Mouse (Mus musculus) limb, embryonic 14.5 days (tissue): Measurements from ENCODE around the gene Olfr156. TPM values are rescaled to one million over a fixed set of nuclear protein-coding genes. Genes with fewer than 3 reads are reported as not detected.

Experiments
- ATAC-seq: fragments of 200-750 bp; cut with Nextera tagmentation; 2 replicates; pipeline ENCODE4 v1.8.0; 2017; ENCODE audit warnings: low read depth, moderate number of reproducible peaks, moderate TSS enrichment; ENCODE audit not compliant: low FRiP score
- DNase-seq: peaks from one replicate; pipeline ENCODE4 v3.0.0-alpha.2; 2015; ENCODE audit warnings: low spot score
- H3K27ac ChIP-seq: fragments of 300-500 bp; sonication (generic); replicated peaks from 2 replicates; pipeline ENCODE4 v1.5.1; 2014; ENCODE audit warnings: low read depth, mild to moderate bottlenecking, low read length, moderate library complexity, mixed read lengths
- H3K27me3 ChIP-seq: fragments of 300-500 bp; sonication (generic); 2 replicates; pipeline ENCODE4 v1.6.1; 2014; ENCODE audit warnings: low read length, mixed read lengths; ENCODE audit not compliant: control insufficient read depth, insufficient read depth
- H3K36me3 ChIP-seq: fragments of 300-500 bp; sonication (generic); 2 replicates; pipeline ENCODE4 v1.6.1; 2014; ENCODE audit warnings: mild to moderate bottlenecking, low read length, moderate library complexity, mixed read lengths; ENCODE audit not compliant: control insufficient read depth, insufficient read depth
- H3K4me1 ChIP-seq: fragments of 300-500 bp; sonication (generic); 2 replicates; pipeline ENCODE4 v1.6.1; 2014; ENCODE audit warnings: antibody characterized with exemption, low read length, mixed read lengths; ENCODE audit not compliant: control insufficient read depth, insufficient read depth
- H3K4me2 ChIP-seq: fragments of 300-500 bp; sonication (generic); replicated peaks from 2 replicates; pipeline ENCODE4 v1.6.1; 2014; ENCODE audit warnings: low read depth, mild to moderate bottlenecking, low read length, moderate library complexity; ENCODE audit not compliant: severe bottlenecking
- H3K4me3 ChIP-seq: fragments of 300-500 bp; sonication (generic); replicated peaks from 2 replicates; pipeline ENCODE4 v1.5.1; 2014; ENCODE audit warnings: low read length
- H3K9ac ChIP-seq: fragments of 300-500 bp; sonication (generic); 2 replicates; pipeline ENCODE4 v1.6.1; 2014; ENCODE audit warnings: mild to moderate bottlenecking, low read depth, low read length, moderate library complexity; ENCODE audit not compliant: severe bottlenecking
- H3K9me3 ChIP-seq: fragments of 300-500 bp; sonication (generic); 2 replicates; pipeline ENCODE4 v1.6.1; 2016; ENCODE audit warnings: low read length; ENCODE audit not compliant: control insufficient read depth
- POLR2A ChIP-seq: fragments of 200-500 bp; IDR thresholded peaks from 2 replicates; pipeline ENCODE4 v1.8.0; 2012; ENCODE audit warnings: inconsistent platforms, mild to moderate bottlenecking, moderate library complexity, borderline replicate concordance; ENCODE audit not compliant: insufficient read depth, insufficient read length; ENCODE audit errors: extremely low read depth
- WGBS: fragments of 180-500 bp; shearing (Covaris S2); extraction: QIAGEN DNeasy Blood & Tissue Kit; methylation state at CpG from one replicate; pipeline ENCODE4 v1.1.7; 2014; 5-methylcytosine and 5-hydroxymethylcytosine counted together
- polyA plus RNA-seq, 2 experiments: library from polyadenylated mRNA; depleted of rRNA in 1 of 2; stranded (reverse) in 1 of 2; unstranded in 1 of 2; fragments of >200 nt; fragmentation: Nextera tagmentation in 1 of 2; extraction: Ambion mirVana in 1 of 2; gene quantifications; 2 replicates each; pipeline versions ENCODE4 v1.2.1 to v1.2.3; 2012 to 2014

Olfr156 gene
- polyA plus RNA-seq (2012; rRNA removed) = 0.20 and 0.34 TPM in 2 replicates
- not detected in 2 replicates for polyA plus RNA-seq (2014; fragmentation: Nextera tagmentation; extraction: Ambion mirVana)

- Histone ChIP-seq H3K4me1 (no peaks in the 10 kb centered on the region), H3K27me3 (no peaks in the 10 kb centered on the region), H3K9ac (no peak within 1 kb of the TSS), H3K36me3 (no peaks in the 10 kb centered on the region), H3K4me2 (no peak within 1 kb of the TSS), H3K4me3 (no peak within 1 kb of the TSS), H3K27ac (no peak within 1 kb of the TSS), H3K9me3 (no peaks in the 10 kb centered on the region)
- 8% methylated on average over 7 of the region's 7 CpGs for WGBS
- ATAC-seq (peak; percentile 76; the same call in 1 of the 2 replicates), DNase-seq (peak; percentile 54)
- TF ChIP-seq POLR2A = no peak
These were observed at the start of gene Olfr156 for GRCm38 (mm10) chr4:43823845-43824337. Gene Olfr156 (minus strand): TSS chr4:43823895.

GRCm38 (mm10) chr4:43869821-43870220 is 46.1 kb upstream of the Olfr156 start:
- Histone ChIP-seq H3K9ac (no peak overlapping the region), H3K4me3 (no peak overlapping the region), H3K36me3 (no peaks in the 10 kb centered on the region), H3K9me3 (no peaks in the 10 kb centered on the region; the same call in 1 of the 2 replicates), H3K4me1 (peaks cover 2% of the 10 kb centered on the region; the same call in 1 of the 2 replicates), H3K27ac (no peak overlapping the region), H3K27me3 (no peaks in the 10 kb centered on the region), H3K4me2 (no peak overlapping the region)
- TF ChIP-seq POLR2A = no peak
- 78% methylated on average over 10 of the region's 10 CpGs for WGBS
- DNase-seq (no peak), ATAC-seq (no peak)

GRCm38 (mm10) chr4:43863298-43863697 is 39.6 kb upstream of the Olfr156 start:
- no peak for TF ChIP-seq POLR2A
- Histone ChIP-seq H3K9ac (no peak overlapping the region), H3K27me3 (no peaks in the 10 kb centered on the region), H3K4me1 (no peaks in the 10 kb centered on the region), H3K4me2 (no peak overlapping the region), H3K4me3 (no peak overlapping the region), H3K36me3 (no peaks in the 10 kb centered on the region), H3K27ac (no peak overlapping the region), H3K9me3 (no peaks in the 10 kb centered on the region)
- DNase-seq = no peak
- ATAC-seq = no peak
- 68% methylated on average over 4 of the region's 4 CpGs for WGBS

- no peak overlapping the region for H3K4me3 ChIP-seq
- DNase-seq (peak; percentile 74), ATAC-seq (0 out of 2 replicates have a peak, but pooled peaks have one; percentile 34)
- H3K4me2 ChIP-seq = no peak overlapping the region
- 18% methylated on average over 14 of the region's 14 CpGs for WGBS
- no peak overlapping the region for H3K27ac ChIP-seq
- no peak overlapping the region for H3K9ac ChIP-seq
- no peaks in the 10 kb centered on the region for H3K9me3 ChIP-seq
- no peaks in the 10 kb centered on the region for H3K36me3 ChIP-seq
- H3K27me3 ChIP-seq = no peaks in the 10 kb centered on the region
- TF ChIP-seq POLR2A = no peak
- no peaks in the 10 kb centered on the region for H3K4me1 ChIP-seq
These were observed 37.2 kb upstream of the Olfr156 start for GRCm38 (mm10) chr4:43860744-43861519.

GRCm38 (mm10) chr4:43859886-43860285 is 36.2 kb upstream of the Olfr156 start:
- H3K9me3 ChIP-seq = no peaks in the 10 kb centered on the region
- WGBS = 83% methylated on average over 10 of the region's 10 CpGs
- no peaks in the 10 kb centered on the region for H3K27me3 ChIP-seq
- H3K4me3 ChIP-seq = no peak overlapping the region
- H3K9ac ChIP-seq = no peak overlapping the region
- ATAC-seq (no peak), DNase-seq (no peak)
- H3K4me1 ChIP-seq = no peaks in the 10 kb centered on the region
- H3K36me3 ChIP-seq = no peaks in the 10 kb centered on the region
- no peak for TF ChIP-seq POLR2A
- H3K4me2 ChIP-seq = no peak overlapping the region
- no peak overlapping the region for H3K27ac ChIP-seq
